Mouse (Mus musculus): ENCODE data around the gene Zdhhc7.

DNA sequence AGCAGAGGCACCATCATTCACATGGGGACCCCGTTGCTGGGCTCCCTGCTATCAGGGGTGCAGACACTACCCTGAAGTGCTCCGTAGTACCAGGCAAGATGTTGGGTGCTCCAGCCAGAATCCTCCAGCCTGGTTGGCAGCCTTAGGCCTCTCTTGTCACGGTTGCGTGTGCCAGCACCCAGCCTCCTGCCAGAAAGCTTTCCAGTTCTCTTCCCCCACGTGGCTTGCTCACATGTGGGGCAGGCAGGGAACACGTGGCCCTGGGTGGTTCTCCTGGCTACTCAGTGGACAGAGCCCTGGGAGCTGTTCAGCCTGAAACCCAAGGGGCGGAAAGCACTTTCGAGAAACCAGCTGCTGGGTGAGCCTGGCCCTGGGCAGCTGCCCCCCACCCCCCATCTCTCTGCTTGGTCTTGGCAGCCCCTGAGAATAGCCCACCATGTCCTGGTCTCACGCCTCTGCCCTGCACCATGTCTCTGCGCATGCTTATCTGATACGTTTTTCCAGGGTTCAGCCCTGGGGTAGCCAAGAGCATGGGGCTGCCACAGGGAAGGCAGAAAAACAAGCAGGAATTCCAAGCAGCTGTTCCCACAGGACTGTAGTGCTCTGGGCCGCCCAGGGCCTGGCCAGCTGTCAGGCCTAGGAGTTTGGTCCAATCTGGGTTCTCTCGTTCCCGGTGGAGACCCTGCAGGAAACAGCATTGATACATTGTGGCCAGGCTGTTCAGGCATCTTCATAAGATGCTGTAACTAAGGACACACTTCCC is 54.8 kb downstream of the Zdhhc7 start:
- TF ChIP-seq CTCF (IDR thresholded peaks at IDR 0.05; ENCODE audit: extremely low read depth, insufficient read length, insufficient replicate concordance, low read depth, low read length) (no peak), POLR2A (IDR thresholded peaks at IDR 0.05; ENCODE audit: low read depth, low read length) (no peak)

Measured in small intestine, adult 2 months (tissue).